Mouse (Mus musculus) embryonic facial prominence, embryonic 11.5 days (tissue): ENCODE results near the gene Cdx2. TPM values are rescaled to one million over a fixed set of nuclear protein-coding genes. Genes with fewer than 3 reads are reported as not detected.

Experiments used
- ATAC-seq: fragments of 200-750 bp; cut with Nextera tagmentation; replicated peaks from 2 replicates; pipeline ENCODE4 v1.8.0; 2017; ENCODE audit warnings: low read depth; ENCODE audit not compliant: insufficient number of reproducible peaks, low FRiP score, low TSS enrichment
- DNase-seq: peaks from one replicate; pipeline ENCODE4 v3.0.0-alpha.2; 2015; ENCODE audit warnings: low spot score
- H3K27ac ChIP-seq: fragments of 300-500 bp; sonication (generic); replicated peaks from 2 replicates; pipeline ENCODE4 v1.5.1; 2014; ENCODE audit warnings: mild to moderate bottlenecking, low read depth, low read length, control low read depth
- H3K27me3 ChIP-seq: fragments of 300-500 bp; sonication (generic); 2 replicates; pipeline ENCODE4 v1.6.1; 2014; ENCODE audit warnings: mild to moderate bottlenecking, low read length, moderate library complexity, mixed read lengths; ENCODE audit not compliant: control insufficient read depth, insufficient read depth
- H3K36me3 ChIP-seq: fragments of 300-500 bp; sonication (generic); replicated peaks from 2 replicates; pipeline ENCODE4 v1.6.1; 2014; ENCODE audit warnings: low read depth, mild to moderate bottlenecking, low read length, moderate library complexity, mixed read lengths; ENCODE audit not compliant: control insufficient read depth, insufficient read depth
- H3K4me1 ChIP-seq: fragments of 300-500 bp; sonication (generic); 2 replicates; pipeline ENCODE4 v1.6.1; 2014; ENCODE audit warnings: low read length, mixed read lengths; ENCODE audit not compliant: control insufficient read depth, insufficient read depth
- H3K4me2 ChIP-seq: fragments of 300-500 bp; sonication (generic); 2 replicates; pipeline ENCODE4 v1.6.1; 2014; ENCODE audit warnings: low read depth, mild to moderate bottlenecking, control low read depth, low read length, moderate library complexity
- H3K4me3 ChIP-seq: fragments of 300-500 bp; sonication (generic); 2 replicates; pipeline ENCODE4 v1.5.1; 2014; ENCODE audit warnings: low read depth, low read length, control low read depth
- H3K9ac ChIP-seq: fragments of 300-500 bp; sonication (generic); replicated peaks from 2 replicates; pipeline ENCODE4 v1.6.1; 2014; ENCODE audit warnings: mild to moderate bottlenecking, control low read depth, low read length
- H3K9me3 ChIP-seq: fragments of 300-500 bp; sonication (generic); replicated peaks from 2 replicates; pipeline ENCODE4 v1.6.1; 2016; ENCODE audit warnings: mild to moderate bottlenecking, low read length, inconsistent platforms, mixed read lengths; ENCODE audit not compliant: control insufficient read depth
- WGBS: fragments of 180-500 bp; shearing (Covaris S2); extraction: QIAGEN DNeasy Blood & Tissue Kit; methylation state at CpG from one replicate; pipeline ENCODE4 v1.1.7; 2014; 5-methylcytosine and 5-hydroxymethylcytosine counted together
- polyA plus RNA-seq: library from polyadenylated mRNA; unstranded; fragments of >200 nt; fragmentation: Nextera tagmentation; extraction: Ambion mirVana; gene quantifications from 2 replicates; pipeline ENCODE4 v1.2.1, GENCODE M21; 2014

The Cdx2 gene
- polyA plus RNA-seq, 1 experiment from 2014 or later = not detected

GRCm38 (mm10) chr5:147325931-147326330 is 18.9 kb upstream of the Cdx2 start:
- H3K4me1 ChIP-seq = no peaks in the 10 kb centered on the region
- H3K27ac ChIP-seq = no peak overlapping the region
- no peaks in the 10 kb centered on the region for H3K36me3 ChIP-seq
- no peak for ATAC-seq
- no peak overlapping the region for H3K4me2 ChIP-seq
- no peak overlapping the region for H3K4me3 ChIP-seq
- DNase-seq = no peak
- H3K27me3 ChIP-seq = peaks cover 11% of the 10 kb centered on the region; the same call in 1 of the 2 replicates
- no peaks in the 10 kb centered on the region for H3K9me3 ChIP-seq
- WGBS = 72% methylated on average over 11 of the region's 11 CpGs
- no peak overlapping the region for H3K9ac ChIP-seq

GRCm38 (mm10) chr5:147323237-147323917 is 16.3 kb upstream of the Cdx2 start:
- 17% methylated on average over 17 of the region's 17 CpGs for WGBS
- no peak overlapping the region for H3K4me2 ChIP-seq
- H3K27ac ChIP-seq = no peak overlapping the region
- peak; percentile 84 for DNase-seq
- peaks cover 23% of the 10 kb centered on the region for H3K27me3 ChIP-seq
- ATAC-seq = no peak
- H3K4me3 ChIP-seq = no peak overlapping the region
- H3K9ac ChIP-seq = no peak overlapping the region
- H3K4me1 ChIP-seq = no peaks in the 10 kb centered on the region
- H3K36me3 ChIP-seq = no peaks in the 10 kb centered on the region
- H3K9me3 ChIP-seq = no peaks in the 10 kb centered on the region

- H3K27ac ChIP-seq = no peak within 1 kb of the TSS
- peaks cover 34% of the 10 kb centered on the region for H3K27me3 ChIP-seq
- 69% methylated on average over 8 of the region's 8 CpGs for WGBS
- no peaks in the 10 kb centered on the region for H3K36me3 ChIP-seq
- no peak for ATAC-seq
- no peaks in the 10 kb centered on the region for H3K4me1 ChIP-seq
- H3K9ac ChIP-seq = no peak within 1 kb of the TSS
- no peak for DNase-seq
- no peak within 1 kb of the TSS for H3K4me3 ChIP-seq
- no peaks in the 10 kb centered on the region for H3K9me3 ChIP-seq
- no peak within 1 kb of the TSS for H3K4me2 ChIP-seq
Observed at GRCm38 (mm10) chr5:147322183-147322582, 15.1 kb upstream of the Cdx2 start, which contains the start of gene Urad. TSS of gene Urad (minus strand) at chr5:147322440.

GRCm38 (mm10) chr5:147319653-147320052 is 12.6 kb upstream of the Cdx2 start:
- Histone ChIP-seq H3K9ac (no peak overlapping the region), H3K27ac (no peak overlapping the region), H3K9me3 (no peaks in the 10 kb centered on the region), H3K27me3 (peaks cover 57% of the 10 kb centered on the region), H3K36me3 (no peaks in the 10 kb centered on the region), H3K4me3 (no peak overlapping the region), H3K4me2 (no peak overlapping the region), H3K4me1 (no peaks in the 10 kb centered on the region)
- DNase-seq = peak; percentile 89
- ATAC-seq = no peak

GRCm38 (mm10) chr5:147317991-147318390 is 10.9 kb upstream of the Cdx2 start:
- Histone ChIP-seq H3K27ac (no peak overlapping the region), H3K4me3 (no peak overlapping the region), H3K9ac (no peak overlapping the region), H3K4me1 (no peaks in the 10 kb centered on the region), H3K4me2 (no peak overlapping the region), H3K36me3 (no peaks in the 10 kb centered on the region), H3K9me3 (no peaks in the 10 kb centered on the region), H3K27me3 (peaks cover 74% of the 10 kb centered on the region)
- WGBS = 16% methylated on average over 7 of the region's 7 CpGs
- DNase-seq = no peak
- ATAC-seq = no peak

- H3K27me3 ChIP-seq = peaks cover 79% of the 10 kb centered on the region
- H3K9me3 ChIP-seq = no peaks in the 10 kb centered on the region
- no peak overlapping the region for H3K27ac ChIP-seq
- H3K4me3 ChIP-seq = no peak overlapping the region
- H3K4me2 ChIP-seq = no peak overlapping the region
- WGBS = 2% methylated on average over 7 of the region's 7 CpGs
- H3K36me3 ChIP-seq = no peaks in the 10 kb centered on the region
- DNase-seq (no peak), ATAC-seq (no peak)
- no peak overlapping the region for H3K9ac ChIP-seq
- H3K4me1 ChIP-seq = no peaks in the 10 kb centered on the region
Observed at GRCm38 (mm10) chr5:147317321-147317720, 10.3 kb upstream of the Cdx2 start.

- no peak overlapping the region for H3K27ac ChIP-seq
- H3K4me3 ChIP-seq = no peak overlapping the region
- peak; percentile 1 for DNase-seq
- H3K9me3 ChIP-seq = no peaks in the 10 kb centered on the region
- no peak for ATAC-seq
- H3K4me1 ChIP-seq = no peaks in the 10 kb centered on the region
- no peaks in the 10 kb centered on the region for H3K36me3 ChIP-seq
- peaks cover 88% of the 10 kb centered on the region for H3K27me3 ChIP-seq
- under 1% methylated on average over 25 of the region's 25 CpGs for WGBS
- H3K9ac ChIP-seq = no peak overlapping the region
- no peak overlapping the region for H3K4me2 ChIP-seq
Observed at GRCm38 (mm10) chr5:147315432-147316075, 8.5 kb upstream of the Cdx2 start.

GRCm38 (mm10) chr5:147314646-147315431 is 7.8 kb upstream of the Cdx2 start:
- H3K27ac ChIP-seq = no peak overlapping the region
- H3K4me1 ChIP-seq = no peaks in the 10 kb centered on the region
- DNase-seq (peak; percentile 13), ATAC-seq (0 out of 2 replicates have a peak, but pooled peaks have one; percentile 31)
- H3K4me3 ChIP-seq = no peak overlapping the region
- H3K36me3 ChIP-seq = no peaks in the 10 kb centered on the region
- peaks cover 91% of the 10 kb centered on the region for H3K27me3 ChIP-seq
- no peak overlapping the region for H3K9ac ChIP-seq
- H3K9me3 ChIP-seq = no peaks in the 10 kb centered on the region
- WGBS = 1% methylated on average over 39 of the region's 39 CpGs
- no peak overlapping the region for H3K4me2 ChIP-seq
